Comparison of ENCODE assay signal across 22 mouse cellular contexts in the genomic region with DNA sequence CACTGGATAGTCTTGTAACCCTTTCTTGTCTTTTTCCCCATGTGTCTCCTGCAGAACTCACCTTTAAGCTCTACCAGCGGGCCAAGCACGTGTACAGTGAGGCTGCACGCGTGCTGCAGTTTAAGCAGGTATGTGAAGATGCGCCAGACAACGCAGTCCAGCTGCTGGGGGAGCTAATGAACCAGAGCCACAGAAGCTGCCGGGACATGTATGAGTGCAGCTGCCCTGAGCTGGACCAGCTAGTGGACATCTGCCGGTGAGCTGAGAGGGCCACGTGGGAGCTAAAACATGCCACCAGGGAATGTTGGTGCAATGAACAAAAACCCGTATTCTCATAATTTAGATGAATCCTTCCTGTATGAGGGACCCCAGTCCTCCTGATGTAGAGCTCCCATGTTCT. TPM values are rescaled to one million over a fixed set of nuclear protein-coding genes. Genes with fewer than 3 reads are reported as not detected.
DNase-seq lines count a peak whose midpoint lies in the region; ATAC-seq and TF ChIP-seq lines count a peak whose summit lies in the region.
"Had no signal": no experiment of that assay in that cellular context is flagged by ENCODE, and none has a peak within 500 bp of the region (broad histone marks: within the 10 kb centered on the region; RNA-seq: fewer than 3 reads in every experiment).

No protein-coding gene starts in this region.

- peak; percentile 19 for DNase-seq in gastrocnemius, adult 2 months
- DNase-seq in gastrocnemius, postnatal 4 days (ENCODE audit: low spot score in 2 of 2) = no peak
- peak; percentile 11 for DNase-seq in neural tube, embryonic 10.5 days (ENCODE audit: extremely low spot score, low spot score)
- DNase-seq in kidney, postnatal 14 days = no peak
- DNase-seq: adrenal gland, adult 8-10 months; adrenal gland, postnatal 36 days; B cell, adult 2 months; cerebellum, adult 11-12 months; cerebellum, adult 2 months; cerebellum, adult 9-10 months; cerebellum, postnatal 10 days; cerebellum, postnatal 25 days had no signal

- intact Hi-C loops in gastrocnemius, adult 2 months (cut with DNase I) = no loop called here

- no peak for ATAC-seq in neural tube, embryonic 15.5 days (ENCODE audit: low FRiP score)
- ATAC-seq: activated CD4-positive, CD25-positive, alpha-beta regulatory T cell, adult 4 months; CD4-positive, CD25-positive, alpha-beta regulatory T cell, adult 4 months; forebrain, embryonic 13.5 days; forebrain, embryonic 15.5 days; Patski had no signal

- H3K4me3 ChIP-seq in gastrocnemius, adult 2 months = no peak overlapping the region
- no peak overlapping the region for H3K4me3 ChIP-seq in neural tube, embryonic 15.5 days (replicated peaks)
- H3K4me3 ChIP-seq: embryonic facial prominence, embryonic 10.5 days; embryonic facial prominence, embryonic 12.5 days; forebrain, embryonic 13.5 days; forebrain, embryonic 15.5 days had no signal

- H3K36me3 ChIP-seq in neural tube, embryonic 15.5 days = peaks cover 8% of the 10 kb centered on the region; the same call in 1 of the 2 replicates
- H3K36me3 ChIP-seq: embryonic facial prominence, embryonic 10.5 days; embryonic facial prominence, embryonic 12.5 days; forebrain, embryonic 15.5 days had no signal

- TF ChIP-seq CTCF in gastrocnemius, adult 2 months (IDR thresholded peaks at IDR 0.05) = no peak

- no peaks in the 10 kb centered on the region for H3K4me1 ChIP-seq in neural tube, embryonic 15.5 days
- H3K4me1 ChIP-seq: forebrain, embryonic 13.5 days; forebrain, embryonic 15.5 days had no signal

- no peak overlapping the region for H3K4me2 ChIP-seq in neural tube, embryonic 15.5 days
- H3K4me2 ChIP-seq: embryonic facial prominence, embryonic 12.5 days; forebrain, embryonic 13.5 days; forebrain, embryonic 15.5 days had no signal

- H3K27ac ChIP-seq in gastrocnemius, adult 2 months = 0 out of 2 replicates have a peak overlapping the region, but pooled peaks have one; percentile 20
- H3K27ac ChIP-seq in neural tube, embryonic 15.5 days (replicated peaks) = no peak overlapping the region
- H3K27ac ChIP-seq: embryonic facial prominence, embryonic 10.5 days; embryonic facial prominence, embryonic 12.5 days; forebrain, embryonic 13.5 days; forebrain, embryonic 15.5 days had no signal

- no peaks in the 10 kb centered on the region for H3K27me3 ChIP-seq in neural tube, embryonic 15.5 days (replicated peaks)
- H3K27me3 ChIP-seq: CH12.LX; embryonic facial prominence, embryonic 12.5 days; forebrain, embryonic 13.5 days; forebrain, embryonic 15.5 days; Patski had no signal

- no peak overlapping the region for H3K9ac ChIP-seq in neural tube, embryonic 15.5 days (replicated peaks)
- H3K9ac ChIP-seq: embryonic facial prominence, embryonic 12.5 days; forebrain, embryonic 13.5 days; forebrain, embryonic 15.5 days had no signal

- WGBS in neural tube, embryonic 15.5 days = 93% methylated on average over 10 of the region's 10 CpGs

- H3K9me3 ChIP-seq in neural tube, embryonic 15.5 days (replicated peaks) = no peaks in the 10 kb centered on the region
- H3K9me3 ChIP-seq: embryonic facial prominence, embryonic 10.5 days; embryonic facial prominence, embryonic 12.5 days; forebrain, embryonic 13.5 days; forebrain, embryonic 15.5 days; G1E had no signal

RNA-seq across cellular contexts. Expression of a gene that starts 59.3 kb away (rescaled TPM):
- total RNA-seq in gastrocnemius, adult 2 months (2021) = 1 to 10 TPM; 4.2 TPM
- total RNA-seq in gastrocnemius, postnatal 4 days (2021) = 10 to 100 TPM; 18.0 to 20.8 TPM
- polyA plus RNA-seq in neural tube, embryonic 15.5 days (2015; fragmentation: Nextera tagmentation; extraction: Ambion mirVana) = 0.87 and 1.0 TPM in 2 replicates
- total RNA-seq: CH12.LX had no signal
- polyA plus RNA-seq: CD4-positive, CD25-positive, alpha-beta regulatory T cell, adult 4 months; G1E had no signal

Comparison
In these comparisons a context has a peak if more than half of its experiments do, and no peak if none do; other contexts are left out.
1. DNase-seq: peak in gastrocnemius, adult 2 months (single experiment) and neural tube, embryonic 10.5 days (single experiment); none in gastrocnemius, postnatal 4 days (0 of 2) and kidney, postnatal 14 days (single experiment).